Mouse (Mus musculus) heart, adult 8-10 months (tissue): Measurements from ENCODE around the gene Gng12. TPM values are rescaled to one million over a fixed set of nuclear protein-coding genes. Genes with fewer than 3 reads are reported as not detected.

Experiments used
- DNase-seq: peaks from one replicate; pipeline ENCODE4 v3.0.0; 2022; ENCODE audit warnings: low spot score
- total RNA-seq, 4 experiments: library from RNA; stranded (reverse); gene quantifications; 2 replicates each; pipeline ENCODE4 v1.2.4; 2022

Gene Gng12
- total RNA-seq, 4 experiments from 2014 or later: 32.8 to 36.9 (median 34.7) TPM

DNA sequence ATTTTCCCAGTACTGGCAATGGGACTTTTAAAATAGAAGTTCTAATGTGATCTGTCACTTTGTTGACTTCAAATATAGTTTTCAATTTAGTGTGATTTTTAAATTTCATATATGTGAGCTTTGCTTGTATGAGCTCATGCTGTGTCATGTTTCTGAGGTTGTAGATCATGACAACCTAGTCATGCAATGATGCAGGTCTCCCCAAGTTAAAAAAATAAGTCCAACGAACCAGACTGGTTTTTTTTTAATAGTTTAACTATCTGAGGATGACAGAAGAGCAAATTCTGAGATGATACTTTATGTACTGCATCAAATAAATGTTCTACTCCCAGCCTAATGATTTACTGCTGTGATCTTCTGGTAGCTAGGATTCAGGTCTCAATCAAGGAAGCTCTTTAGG, 153.9 kb downstream of the Gng12 start:
- DNase-seq: no peak

DNA sequence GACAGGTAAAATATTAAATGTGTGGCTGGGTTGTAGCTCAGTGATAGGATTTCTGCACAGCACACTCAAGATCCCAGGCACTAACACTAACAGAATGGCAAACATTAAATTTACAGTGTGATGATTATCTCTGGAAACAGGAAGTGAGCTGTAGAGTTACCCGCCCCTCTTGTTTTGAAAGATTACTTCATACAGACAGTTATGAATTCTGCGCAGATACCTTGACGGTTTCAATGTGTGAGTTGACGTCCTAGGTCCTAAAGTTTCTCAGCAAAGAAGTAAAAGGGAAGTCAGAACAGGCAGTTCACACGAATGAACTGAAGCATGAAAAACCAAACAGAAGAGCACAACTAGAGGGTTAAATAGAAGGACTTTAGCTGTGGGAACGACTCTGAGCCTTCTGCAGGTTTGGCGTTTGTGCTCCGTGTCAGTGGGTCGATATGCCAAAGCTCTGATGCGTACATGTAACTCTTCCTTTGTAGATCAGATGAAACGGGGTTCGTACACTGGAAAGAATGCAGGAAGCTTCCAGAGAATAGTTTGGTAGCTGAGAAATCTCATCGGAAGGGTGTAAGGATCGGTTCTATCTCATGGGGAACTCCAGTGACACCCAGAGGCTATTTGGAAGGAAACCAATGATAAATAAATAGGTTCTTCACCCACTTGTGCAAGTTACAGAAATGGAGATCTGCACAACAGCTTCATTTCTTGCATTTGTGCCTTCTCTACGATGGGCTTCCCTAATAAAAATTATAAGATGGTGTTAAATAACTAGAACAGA, 160.1 kb downstream of the Gng12 start:
- no peak for DNase-seq

DNA sequence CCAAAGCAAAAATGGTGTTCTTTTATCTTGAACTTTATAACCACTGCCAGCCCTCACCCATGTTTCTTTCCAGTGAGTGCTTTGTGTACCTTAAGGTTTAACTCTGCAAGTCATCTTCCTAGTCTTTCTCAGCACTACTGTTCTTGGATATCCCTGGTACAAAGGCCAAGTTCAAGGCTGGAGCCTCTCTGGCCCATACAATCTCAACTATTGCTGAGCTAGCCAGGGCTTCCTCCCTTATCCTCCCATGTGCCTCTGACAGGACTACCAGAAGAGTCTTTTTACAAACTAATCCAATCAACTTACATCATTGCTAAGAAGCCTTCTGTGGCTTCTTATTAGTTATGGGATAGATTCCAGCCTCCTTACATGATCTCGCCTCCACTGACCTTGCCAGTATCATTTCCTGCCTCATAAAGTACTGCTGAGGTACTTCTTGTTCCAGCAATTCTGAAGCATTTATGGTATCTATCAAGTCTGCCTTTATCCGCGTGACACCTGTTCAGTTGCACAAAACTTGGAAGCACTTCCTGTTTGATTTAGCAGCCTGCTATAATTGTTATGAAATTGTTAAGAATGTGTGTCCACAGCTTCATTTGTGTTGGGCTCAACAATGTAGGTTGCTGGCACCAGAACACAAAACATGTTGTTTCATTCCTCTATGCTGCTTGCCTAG, 160.8 kb downstream of the Gng12 start:
- DNase-seq: no peak

DNA sequence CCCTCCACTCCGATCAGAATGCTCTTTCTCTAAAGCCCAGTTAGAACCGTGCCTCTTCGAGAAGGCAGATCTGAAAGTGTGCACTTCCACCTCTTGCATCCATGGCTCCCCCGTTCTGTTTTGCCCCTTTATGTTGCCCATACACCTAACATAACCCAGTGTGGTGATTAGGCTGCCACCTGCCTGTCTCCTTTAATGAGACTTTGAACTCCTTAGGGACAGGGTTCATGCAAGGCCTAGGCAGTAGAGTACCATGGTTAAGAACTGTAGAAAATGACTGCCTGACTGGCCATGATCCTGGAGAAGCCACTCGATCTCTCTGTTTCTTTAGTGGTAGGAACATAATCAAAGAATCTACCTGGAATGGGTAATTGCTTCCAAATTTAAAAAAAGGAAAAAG, 161.4 kb downstream of the Gng12 start:
- DNase-seq: no peak

DNA sequence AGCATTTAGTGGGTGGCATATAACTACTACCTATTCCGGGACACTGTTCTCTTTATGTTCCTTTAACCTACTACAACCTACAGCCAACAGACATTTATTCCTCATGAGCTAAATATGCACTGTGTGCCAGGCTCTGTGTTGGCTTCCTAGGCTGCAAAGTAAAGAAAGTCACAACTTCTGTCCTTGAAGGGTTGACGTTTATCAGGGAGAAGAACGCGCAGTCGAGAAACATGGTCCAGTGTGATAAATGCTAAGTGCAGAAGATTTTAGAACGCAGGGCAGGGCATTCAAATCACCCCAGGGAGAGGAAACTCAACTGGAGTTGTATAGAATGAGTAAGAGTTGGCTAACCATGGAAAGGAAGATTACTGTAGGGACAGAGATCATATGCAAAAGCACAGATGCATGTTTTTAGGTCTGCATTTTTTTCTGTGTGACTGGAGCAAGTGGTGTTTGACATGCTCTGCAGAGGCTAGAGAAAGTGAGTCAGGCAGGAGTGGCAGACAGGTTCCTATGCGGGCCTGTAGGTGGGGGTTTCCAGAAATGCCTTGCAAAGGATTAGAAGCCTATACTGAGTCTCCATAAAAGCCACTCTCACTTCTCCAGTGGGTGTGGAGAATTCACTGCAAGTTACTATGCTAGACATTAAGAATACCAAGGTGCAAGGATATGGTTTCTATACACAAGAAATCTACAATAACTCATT, 161.9 kb downstream of the Gng12 start:
- no peak for DNase-seq

DNA sequence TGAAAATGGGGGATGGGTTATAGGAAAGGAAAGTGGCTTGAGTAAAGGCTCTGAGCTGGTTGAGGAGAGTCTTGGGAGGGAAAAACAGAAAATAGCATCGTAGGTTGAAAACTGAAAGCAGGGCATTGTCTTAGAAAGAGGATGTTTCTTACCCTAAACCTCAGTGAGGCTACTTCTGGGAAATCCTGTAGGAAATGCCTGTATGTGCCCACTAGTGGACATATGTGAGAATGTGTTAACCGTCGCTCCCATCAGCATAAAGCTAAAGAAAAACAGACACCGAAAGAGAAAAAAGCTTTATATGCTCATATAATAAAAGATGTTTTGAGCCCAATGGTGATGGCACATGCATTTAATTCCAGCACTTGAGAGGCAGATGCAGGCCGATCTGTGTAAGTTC, 163.9 kb downstream of the Gng12 start:
- no peak for DNase-seq

DNA sequence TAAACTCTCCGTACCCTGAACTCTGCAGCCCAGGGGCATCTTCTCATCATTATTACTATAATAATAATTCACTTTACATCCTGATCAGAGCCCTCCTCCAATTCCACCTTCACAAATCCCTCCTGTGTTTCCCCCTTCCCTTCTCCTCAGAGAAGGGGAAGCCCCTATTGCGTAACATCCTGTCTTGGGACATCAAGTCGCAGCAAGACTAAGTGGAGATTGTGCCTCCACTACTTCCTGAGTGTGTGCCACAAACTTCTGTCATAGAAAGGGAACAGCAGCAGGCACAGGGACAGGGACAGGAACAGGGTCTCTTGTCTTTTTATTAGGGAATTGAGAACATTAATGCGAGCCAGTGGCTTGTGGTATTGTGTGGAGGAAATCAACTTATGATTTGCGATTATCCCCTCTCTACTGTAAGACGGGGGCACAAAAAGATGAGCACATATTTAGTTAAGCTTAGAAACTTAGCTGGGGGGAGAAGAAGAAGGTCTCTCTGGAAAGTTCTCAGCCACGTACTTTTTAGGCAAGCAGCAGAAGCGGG, 173.1 kb downstream of the Gng12 start:
- DNase-seq: peak; percentile 52

DNA sequence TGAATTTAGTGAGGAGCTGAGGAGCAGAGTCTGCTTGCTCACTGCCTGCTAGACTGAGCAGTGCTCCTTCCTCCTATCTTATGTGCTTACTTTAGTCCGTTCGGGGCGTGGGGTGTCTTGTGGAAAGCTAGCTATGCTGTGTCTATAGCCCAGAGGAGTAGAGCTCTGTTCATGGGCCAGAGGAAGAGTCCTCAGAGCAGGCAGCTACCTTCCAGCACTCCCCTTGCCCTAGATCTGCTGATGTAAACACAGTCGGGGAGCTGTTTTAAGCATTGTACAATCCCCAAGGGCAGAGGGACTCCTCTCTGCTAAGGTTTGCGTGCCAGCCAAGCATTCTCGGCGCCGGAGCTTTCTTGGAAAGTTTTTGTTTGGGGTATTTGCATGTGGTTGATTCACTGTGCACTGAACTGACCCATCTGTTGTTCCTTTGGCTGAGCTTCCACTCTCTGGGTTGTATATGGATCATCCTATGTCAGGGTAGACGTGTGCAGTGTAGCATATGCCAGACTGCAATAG, 173.7 kb downstream of the Gng12 start:
- DNase-seq: no peak

Other genes with a start within 250 kb of the Gng12 start
- not detected for gene Vmn1r35, start 210.5 kb upstream of the Gng12 start, total RNA-seq
- not detected for gene Vmn1r36, start 177.2 kb upstream of the Gng12 start, total RNA-seq
- not detected for gene Vmn1r37, start 167.0 kb upstream of the Gng12 start, total RNA-seq
- gene Vmn1r38, start 113.8 kb upstream of the Gng12 start, total RNA-seq: not detected
- not detected for gene Vmn1r39, start 85.8 kb upstream of the Gng12 start, total RNA-seq
- 10 to 100 TPM; 13.8 to 30.6 (median 20.8) TPM for gene Gadd45a, start 141.1 kb downstream of the Gng12 start, total RNA-seq